Mouse (Mus musculus): ENCODE data around the gene R3hcc1l. TPM values are rescaled to one million over a fixed set of nuclear protein-coding genes. Genes with fewer than 3 reads are reported as not detected.

Gene R3hcc1l
- polyA plus RNA-seq, 1 experiment from 2014 or later: 22.5 TPM

GRCm38 (mm10) chr19:42583677-42584076 is 65.1 kb downstream of the R3hcc1l start:
- no peak overlapping the region for H3K4me3 ChIP-seq (ENCODE audit: low read depth, low read length)
- no peaks in the 10 kb centered on the region for H3K27me3 ChIP-seq (ENCODE audit: insufficient read depth, low read length)
- 92% methylated on average over 5 of the region's 5 CpGs for WGBS
- DNase-seq (no peak), ATAC-seq (ENCODE audit: insufficient read depth) (no peak)
- H3K9ac ChIP-seq: no peak overlapping the region
- TF ChIP-seq CTCF (IDR thresholded peaks at IDR 0.05; ENCODE audit: low read depth): no peak
- no peaks in the 10 kb centered on the region for H3K9me3 ChIP-seq (ENCODE audit: low read depth, low read length)
- peaks cover 21% of the 10 kb centered on the region; the same call in 1 of the 2 replicates for H3K36me3 ChIP-seq (ENCODE audit: insufficient read depth)
- H3K4me2 ChIP-seq: no peak overlapping the region
- H3K27ac ChIP-seq (ENCODE audit: low read depth): no peak overlapping the region
- no peaks in the 10 kb centered on the region for H3K4me1 ChIP-seq (ENCODE audit: insufficient read depth)

GRCm38 (mm10) chr19:42584188-42584587 is 65.6 kb downstream of the R3hcc1l start:
- Histone ChIP-seq H3K27me3 (ENCODE audit: insufficient read depth, low read length) (no peaks in the 10 kb centered on the region), H3K36me3 (ENCODE audit: insufficient read depth) (peaks cover 21% of the 10 kb centered on the region; the same call in 1 of the 2 replicates)
- DNase-seq: no peak

GRCm38 (mm10) chr19:42587704-42588103 is 69.1 kb downstream of the R3hcc1l start:
- Histone ChIP-seq H3K9me3 (ENCODE audit: low read depth, low read length) (no peaks in the 10 kb centered on the region), H3K36me3 (ENCODE audit: insufficient read depth) (peaks cover 32% of the 10 kb centered on the region), H3K27me3 (ENCODE audit: insufficient read depth, low read length) (no peaks in the 10 kb centered on the region), H3K4me1 (ENCODE audit: insufficient read depth) (no peaks in the 10 kb centered on the region), H3K4me3 (ENCODE audit: low read depth, low read length) (no peak overlapping the region), H3K27ac (ENCODE audit: low read depth) (peak overlapping the region; percentile 42; the same call in 1 of the 2 replicates), H3K9ac (no peak overlapping the region), H3K4me2 (no peak overlapping the region)
- ATAC-seq (ENCODE audit: insufficient read depth) (no peak), DNase-seq (peak; percentile 60)
- TF ChIP-seq CTCF (IDR thresholded peaks at IDR 0.05; ENCODE audit: low read depth): no peak
- WGBS: 21% methylated on average over 2 of the region's 2 CpGs

More at GRCm38 (mm10) chr19:42584188-42584587, 65.6 kb downstream of the R3hcc1l start:
- no peak overlapping the region for H3K27ac ChIP-seq (ENCODE audit: low read depth)
- 89% methylated on average over 3 of the region's 3 CpGs for WGBS
- no peak for TF ChIP-seq CTCF (IDR thresholded peaks at IDR 0.05; ENCODE audit: low read depth)
- ATAC-seq (ENCODE audit: insufficient read depth): no peak
- no peaks in the 10 kb centered on the region for H3K4me1 ChIP-seq (ENCODE audit: insufficient read depth)
- no peak overlapping the region for H3K4me2 ChIP-seq
- no peaks in the 10 kb centered on the region for H3K9me3 ChIP-seq (ENCODE audit: low read depth, low read length)
- no peak overlapping the region for H3K4me3 ChIP-seq (ENCODE audit: low read depth, low read length)
- H3K9ac ChIP-seq: no peak overlapping the region

- no peak overlapping the region for H3K9ac ChIP-seq
- 49% methylated on average over 1 of the region's 1 CpGs for WGBS
- no peaks in the 10 kb centered on the region for H3K27me3 ChIP-seq (ENCODE audit: insufficient read depth, low read length)
- ATAC-seq (ENCODE audit: insufficient read depth) (no peak), DNase-seq (peak; percentile 66)
- H3K4me1 ChIP-seq (ENCODE audit: insufficient read depth): no peaks in the 10 kb centered on the region
- H3K4me2 ChIP-seq: no peak overlapping the region
- H3K27ac ChIP-seq (ENCODE audit: low read depth): no peak overlapping the region
- no peak overlapping the region for H3K4me3 ChIP-seq (ENCODE audit: low read depth, low read length)
- TF ChIP-seq CTCF (IDR thresholded peaks at IDR 0.05; ENCODE audit: low read depth): peak; percentile 61
- no peaks in the 10 kb centered on the region for H3K9me3 ChIP-seq (ENCODE audit: low read depth, low read length)
- peaks cover 28% of the 10 kb centered on the region for H3K36me3 ChIP-seq (ENCODE audit: insufficient read depth)
These were observed 70.7 kb downstream of the R3hcc1l start for GRCm38 (mm10) chr19:42589246-42589645.

- no peak for TF ChIP-seq CTCF (IDR thresholded peaks at IDR 0.05; ENCODE audit: low read depth)
- H3K4me3 ChIP-seq (ENCODE audit: low read depth, low read length): no peak overlapping the region
- H3K36me3 ChIP-seq (ENCODE audit: insufficient read depth): peaks cover 22% of the 10 kb centered on the region
- WGBS: 58% methylated on average over 14 of the region's 14 CpGs
- H3K27me3 ChIP-seq (ENCODE audit: insufficient read depth, low read length): no peaks in the 10 kb centered on the region
- no peaks in the 10 kb centered on the region for H3K4me1 ChIP-seq (ENCODE audit: insufficient read depth)
- ATAC-seq (ENCODE audit: insufficient read depth): no peak
- no peak overlapping the region for H3K9ac ChIP-seq
- H3K27ac ChIP-seq (ENCODE audit: low read depth): no peak overlapping the region
- no peaks in the 10 kb centered on the region for H3K9me3 ChIP-seq (ENCODE audit: low read depth, low read length)
- H3K4me2 ChIP-seq: no peak overlapping the region
- no peak for DNase-seq
These were observed 73.0 kb downstream of the R3hcc1l start for GRCm38 (mm10) chr19:42591534-42591933.

GRCm38 (mm10) chr19:42593456-42593855 is 74.9 kb downstream of the R3hcc1l start:
- no peak for ATAC-seq (ENCODE audit: insufficient read depth)
- H3K9ac ChIP-seq: no peak overlapping the region

GRCm38 (mm10) chr19:42595066-42595465 is 76.5 kb downstream of the R3hcc1l start:
- no peak overlapping the region for H3K9ac ChIP-seq
- H3K4me1 ChIP-seq (ENCODE audit: insufficient read depth): no peaks in the 10 kb centered on the region
- H3K36me3 ChIP-seq (ENCODE audit: insufficient read depth): peaks cover 19% of the 10 kb centered on the region
- no peak overlapping the region for H3K4me2 ChIP-seq
- H3K27me3 ChIP-seq (ENCODE audit: insufficient read depth, low read length): no peaks in the 10 kb centered on the region
- H3K27ac ChIP-seq (ENCODE audit: low read depth): no peak overlapping the region
- H3K9me3 ChIP-seq (ENCODE audit: low read depth, low read length): no peaks in the 10 kb centered on the region
- no peak for ATAC-seq (ENCODE audit: insufficient read depth)
- no peak overlapping the region for H3K4me3 ChIP-seq (ENCODE audit: low read depth, low read length)
- DNase-seq: no peak
- TF ChIP-seq CTCF (IDR thresholded peaks at IDR 0.05; ENCODE audit: low read depth): no peak
- 89% methylated on average over 6 of the region's 6 CpGs for WGBS

More at GRCm38 (mm10) chr19:42593456-42593855, 74.9 kb downstream of the R3hcc1l start:
- no peaks in the 10 kb centered on the region for H3K27me3 ChIP-seq (ENCODE audit: insufficient read depth, low read length)
- no peak for DNase-seq
- no peaks in the 10 kb centered on the region for H3K9me3 ChIP-seq (ENCODE audit: low read depth, low read length)
- H3K4me2 ChIP-seq: no peak overlapping the region
- peaks cover 19% of the 10 kb centered on the region for H3K36me3 ChIP-seq (ENCODE audit: insufficient read depth)
- H3K4me1 ChIP-seq (ENCODE audit: insufficient read depth): no peaks in the 10 kb centered on the region
- no peak overlapping the region for H3K4me3 ChIP-seq (ENCODE audit: low read depth, low read length)
- no peak for TF ChIP-seq CTCF (IDR thresholded peaks at IDR 0.05; ENCODE audit: low read depth)
- 76% methylated on average over 6 of the region's 6 CpGs for WGBS
- H3K27ac ChIP-seq (ENCODE audit: low read depth): no peak overlapping the region
